Mouse (Mus musculus) left cerebral cortex, adult 2 months (tissue): ENCODE measurements around the gene Mrps11. TPM values are rescaled to one million over a fixed set of nuclear protein-coding genes. Genes with fewer than 3 reads are reported as not detected.

Experiments used
- DNase-seq, 2 experiments: peaks; one replicate each; pipeline ENCODE4 v3.0.0; 2021 to 2022; ENCODE audit warnings: low spot score in 2 of 2, mixed read lengths in 1 of 2; ENCODE audit errors: extremely low spot score in 1 of 2
- H3K27ac ChIP-seq: fragments of 200-600 bp; 2 replicates; pipeline ENCODE4 v1.8.1; 2022
- H3K4me3 ChIP-seq: fragments of 200-600 bp; 2 replicates; pipeline ENCODE4 v1.8.1; 2022
- CTCF ChIP-seq: fragments of 200-600 bp; IDR thresholded peaks from 2 replicates; pipeline ENCODE4 v1.8.1; 2022; ENCODE audit warnings: antibody characterized with exemption, mild to moderate bottlenecking, moderate library complexity
- intact Hi-C: fragments of 180-260 bp; cut with DNase I; formaldehyde crosslinking; loops from one replicate; pipeline ENCODE4 v1.15.1; 2025
- total RNA-seq, 2 experiments: library from RNA; stranded (reverse); gene quantifications; 2 replicates each; pipeline ENCODE4 v1.2.3; 2021

Mrps11 gene
- total RNA-seq, 2 experiments from 2014 or later: 34.6 to 42.3 TPM

DNA sequence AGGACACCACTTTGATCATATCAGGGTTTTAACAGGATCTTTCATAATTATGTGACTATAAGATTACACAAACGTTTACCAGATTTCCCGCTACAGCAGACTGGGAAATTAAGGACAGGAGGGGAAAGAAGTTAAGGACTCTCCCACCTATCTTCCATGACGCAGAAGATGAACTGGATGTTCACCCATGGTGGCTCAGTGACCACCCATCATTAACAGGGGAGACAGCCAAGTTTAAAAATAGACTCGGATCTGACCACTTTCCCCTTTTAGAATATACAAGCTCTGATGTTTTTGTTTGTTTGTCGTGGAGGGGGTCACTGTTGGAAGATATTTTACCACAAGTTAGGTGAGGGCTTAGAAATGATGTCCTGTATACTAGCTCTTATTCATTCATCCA lies 58.7 kb downstream of the Mrps11 start:
- Histone ChIP-seq H3K27ac (no peak overlapping the region), H3K4me3 (no peak overlapping the region)
- intact Hi-C loops: no loop called here
- TF ChIP-seq CTCF: no peak
- no peak for DNase-seq

Other genes starting within 250 kb of the Mrps11 start
- 100 to 1,000 TPM; 173 to 179 TPM for gene Ntrk3, start 45.1 kb upstream of the Mrps11 start, total RNA-seq
- gene Mrpl46, start 412 bp downstream of the Mrps11 start, total RNA-seq: 10 to 100 TPM; 30.2 to 37.1 TPM
- 1 to 10 TPM; 6.1 TPM for gene Det1, start 64.1 kb downstream of the Mrps11 start, total RNA-seq
- gene Aen, start 112.7 kb downstream of the Mrps11 start, total RNA-seq: 10 to 100 TPM; 20.6 to 22.1 TPM
- 1 to 10 TPM in 1 of 2 experiments, under 1 TPM in 1; 0.65 to 1.2 TPM for gene Isg20, start 130.3 kb downstream of the Mrps11 start, total RNA-seq